Mouse (Mus musculus): ENCODE measurements at regions not wholly inside any gene's neighbourhood (a gene's known extent, or its start where the extent isn't known, plus 50 kb on each side); places are given as distances from the start of the nearest gene placed in this dataset.

DNA sequence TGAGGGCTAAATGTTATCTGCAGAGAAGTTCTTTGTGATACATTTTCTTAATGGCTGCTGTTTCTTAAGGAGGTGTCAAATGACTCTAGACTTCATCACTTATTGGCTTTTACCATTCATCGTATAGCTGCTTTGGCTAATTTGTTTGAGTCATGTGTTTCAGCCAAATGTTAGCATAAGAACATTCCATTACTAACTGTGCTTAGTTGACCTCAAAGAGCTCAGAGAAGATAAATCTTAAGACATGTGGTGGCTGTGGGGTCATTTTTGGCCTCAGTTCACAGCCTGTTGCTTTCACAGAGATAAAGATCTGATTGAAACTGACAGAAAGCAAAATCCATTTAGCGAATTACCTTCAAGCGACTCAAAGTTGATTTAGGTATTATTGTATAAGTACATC is 743.6 kb downstream of the Hdgfl1 start:
- DNase-seq (ENCODE audit: low spot score) (no peak), ATAC-seq (replicated peaks; ENCODE audit: low FRiP score) (no peak)
- Histone ChIP-seq H3K36me3 (ENCODE audit: control insufficient read depth, insufficient read depth, low read length) (no peaks in the 10 kb centered on the region), H3K4me3 (ENCODE audit: low read depth, low read length) (no peak overlapping the region), H3K4me1 (replicated peaks; ENCODE audit: control insufficient read depth, insufficient read depth, low read length) (no peaks in the 10 kb centered on the region), H3K27ac (ENCODE audit: low read depth, low read length) (no peak overlapping the region), H3K4me2 (no peak overlapping the region), H3K9ac (ENCODE audit: low read depth, low read length) (no peak overlapping the region), H3K27me3 (replicated peaks; ENCODE audit: control insufficient read depth, insufficient read depth, low read length) (no peaks in the 10 kb centered on the region), H3K9me3 (ENCODE audit: control insufficient read depth, low read length) (no peaks in the 10 kb centered on the region)
- 60% methylated on average over 3 of the region's 3 CpGs for WGBS

DNA sequence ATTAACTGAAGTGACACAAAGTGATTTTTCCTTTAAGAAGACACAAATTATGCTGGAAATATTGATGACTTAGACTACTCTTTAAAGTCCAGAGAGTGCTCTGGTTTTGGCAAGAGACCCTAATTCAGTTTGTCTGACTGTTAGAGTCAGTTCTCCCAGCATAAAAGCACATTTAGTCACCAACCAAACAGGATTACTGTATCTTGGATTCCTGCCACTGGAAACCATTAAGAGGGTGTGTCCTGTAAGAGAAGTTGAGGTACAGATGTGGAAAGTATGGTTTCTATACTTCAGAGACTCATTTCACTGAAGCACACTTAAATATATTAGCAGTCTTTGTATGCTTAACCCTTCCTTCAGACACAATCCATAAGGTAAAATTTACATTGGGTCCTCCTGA is 745.3 kb downstream of the Hdgfl1 start:
- Histone ChIP-seq H3K27ac (ENCODE audit: low read depth, low read length) (no peak overlapping the region), H3K9ac (ENCODE audit: low read depth, low read length) (no peak overlapping the region), H3K36me3 (ENCODE audit: control insufficient read depth, insufficient read depth, low read length) (no peaks in the 10 kb centered on the region), H3K27me3 (replicated peaks; ENCODE audit: control insufficient read depth, insufficient read depth, low read length) (no peaks in the 10 kb centered on the region), H3K4me2 (no peak overlapping the region), H3K4me1 (replicated peaks; ENCODE audit: control insufficient read depth, insufficient read depth, low read length) (no peaks in the 10 kb centered on the region), H3K4me3 (ENCODE audit: low read depth, low read length) (no peak overlapping the region), H3K9me3 (ENCODE audit: control insufficient read depth, low read length) (no peaks in the 10 kb centered on the region)
- ATAC-seq (replicated peaks; ENCODE audit: low FRiP score) (no peak), DNase-seq (ENCODE audit: low spot score) (no peak)

DNA sequence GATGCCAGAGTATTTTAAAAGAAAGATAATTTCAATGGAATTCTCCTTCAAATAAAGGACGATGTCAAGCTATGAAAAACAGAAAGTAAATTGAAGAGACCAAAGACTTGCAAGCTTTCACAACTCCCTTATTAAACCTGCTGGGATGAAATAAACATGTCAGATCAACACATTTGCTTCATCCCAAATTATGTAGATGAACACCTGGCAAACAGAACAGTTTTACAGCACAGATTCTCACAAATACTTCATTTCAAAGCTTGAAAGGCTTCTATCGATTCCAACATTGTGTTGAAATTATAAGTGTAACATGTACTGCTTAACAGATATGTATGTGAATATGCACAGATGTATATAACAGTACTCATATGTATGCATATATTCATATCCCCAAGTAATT is 749.5 kb downstream of the Hdgfl1 start:
- no peak for DNase-seq (ENCODE audit: low spot score)

DNA sequence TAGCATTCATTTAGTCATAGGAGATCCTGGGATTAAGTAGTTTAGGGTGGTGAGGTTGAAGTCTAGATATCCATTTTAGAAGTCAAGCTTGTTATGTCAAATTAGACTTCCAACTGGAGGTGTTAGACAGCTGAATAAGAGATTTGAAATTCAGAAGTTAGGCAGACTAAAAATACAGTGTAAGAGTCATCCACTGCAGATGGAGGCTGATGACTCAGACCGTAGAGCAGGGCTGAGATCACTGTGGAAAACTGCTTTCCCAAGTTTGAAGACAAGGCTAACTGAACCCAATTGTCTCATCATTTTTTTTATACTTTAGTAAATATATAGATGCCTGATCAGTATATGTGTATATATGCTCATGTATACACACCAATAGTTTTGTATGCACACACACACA is 738.8 kb upstream of the Nrsn1 start:
- Histone ChIP-seq H3K36me3 (ENCODE audit: control insufficient read depth, insufficient read depth, low read length) (no peaks in the 10 kb centered on the region), H3K27me3 (replicated peaks; ENCODE audit: control insufficient read depth, insufficient read depth, low read length) (no peaks in the 10 kb centered on the region), H3K4me1 (replicated peaks; ENCODE audit: control insufficient read depth, insufficient read depth, low read length) (no peaks in the 10 kb centered on the region), H3K9me3 (ENCODE audit: control insufficient read depth, low read length) (no peaks in the 10 kb centered on the region), H3K27ac (ENCODE audit: low read depth, low read length) (no peak overlapping the region), H3K4me3 (ENCODE audit: low read depth, low read length) (no peak overlapping the region), H3K9ac (ENCODE audit: low read depth, low read length) (no peak overlapping the region), H3K4me2 (no peak overlapping the region)
- WGBS: 82% methylated on average over 1 of the region's 1 CpGs
- no peak for DNase-seq (ENCODE audit: low spot score)
- ATAC-seq (replicated peaks; ENCODE audit: low FRiP score): no peak

More for the DNA sequence above, 749.5 kb downstream of the Hdgfl1 start:
- no peak overlapping the region for H3K9ac ChIP-seq (ENCODE audit: low read depth, low read length)
- H3K27ac ChIP-seq (ENCODE audit: low read depth, low read length): no peak overlapping the region
- no peak overlapping the region for H3K4me2 ChIP-seq
- ATAC-seq (replicated peaks; ENCODE audit: low FRiP score): no peak
- no peaks in the 10 kb centered on the region for H3K4me1 ChIP-seq (replicated peaks; ENCODE audit: control insufficient read depth, insufficient read depth, low read length)
- H3K36me3 ChIP-seq (ENCODE audit: control insufficient read depth, insufficient read depth, low read length): no peaks in the 10 kb centered on the region
- H3K9me3 ChIP-seq (ENCODE audit: control insufficient read depth, low read length): no peaks in the 10 kb centered on the region
- H3K27me3 ChIP-seq (replicated peaks; ENCODE audit: control insufficient read depth, insufficient read depth, low read length): no peaks in the 10 kb centered on the region
- no peak overlapping the region for H3K4me3 ChIP-seq (ENCODE audit: low read depth, low read length)
- WGBS: 84% methylated on average over 2 of the region's 2 CpGs

DNA sequence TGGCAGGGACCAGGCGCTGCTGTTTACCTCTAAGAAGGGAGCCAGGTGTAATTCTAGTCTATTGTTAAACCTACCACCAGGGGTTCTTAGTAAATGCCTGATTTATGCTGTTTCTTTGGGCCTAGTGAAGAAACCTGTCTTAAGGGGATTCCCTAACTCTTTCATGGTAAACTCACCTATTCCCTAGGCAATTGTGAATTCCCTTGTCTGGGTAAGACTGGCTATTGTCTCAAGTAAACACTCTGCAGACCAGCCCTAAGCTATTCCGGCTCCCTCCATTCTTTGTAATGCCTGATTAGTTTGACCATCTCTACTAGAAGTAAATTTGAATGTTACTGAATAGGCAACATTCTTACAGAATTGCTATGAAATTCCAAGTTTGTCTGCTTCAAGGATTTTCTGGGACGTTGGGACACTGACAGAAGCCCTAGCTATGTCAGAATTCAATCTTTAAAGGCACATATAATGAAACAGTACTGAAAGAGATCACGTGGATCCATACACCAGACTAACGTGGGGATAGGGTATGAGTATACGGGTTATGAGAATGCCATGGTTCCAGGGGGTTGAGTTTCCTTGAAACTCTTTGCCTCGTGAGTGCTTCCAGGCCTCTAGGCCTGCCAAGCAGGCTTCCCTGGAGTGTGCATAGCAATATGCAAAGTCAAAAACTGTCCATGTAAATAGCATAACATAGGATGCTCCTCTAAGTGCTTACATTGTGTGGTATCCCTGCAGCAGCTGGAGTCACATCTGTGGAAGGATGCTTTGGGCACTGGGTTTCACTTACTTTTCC is 734.7 kb upstream of the Nrsn1 start:
- DNase-seq (ENCODE audit: low spot score): no peak

DNA sequence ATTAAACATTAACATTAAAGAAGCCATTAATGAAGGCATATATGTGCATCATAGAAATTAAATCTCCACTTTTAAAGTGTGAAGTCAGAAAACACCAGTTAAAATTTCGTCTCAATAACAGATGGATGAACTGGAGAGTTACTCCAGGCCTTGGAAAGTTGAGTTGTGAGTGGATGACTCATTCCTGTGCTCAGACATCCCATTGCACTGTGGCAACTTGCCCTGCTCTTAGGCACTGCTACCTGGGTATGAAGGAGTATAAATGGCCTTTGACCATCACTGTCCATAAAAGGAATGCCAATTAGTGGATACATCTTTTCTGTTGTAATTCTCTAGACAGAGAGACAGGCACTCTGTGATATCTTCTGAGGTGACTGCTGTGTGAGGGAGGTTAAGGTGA is 723.2 kb upstream of the Nrsn1 start:
- ATAC-seq (replicated peaks; ENCODE audit: low FRiP score) (no peak), DNase-seq (ENCODE audit: low spot score) (no peak)
- Histone ChIP-seq H3K4me2 (no peak overlapping the region), H3K9ac (ENCODE audit: low read depth, low read length) (no peak overlapping the region), H3K36me3 (ENCODE audit: control insufficient read depth, insufficient read depth, low read length) (no peaks in the 10 kb centered on the region), H3K9me3 (ENCODE audit: control insufficient read depth, low read length) (no peaks in the 10 kb centered on the region), H3K27ac (ENCODE audit: low read depth, low read length) (no peak overlapping the region), H3K4me1 (replicated peaks; ENCODE audit: control insufficient read depth, insufficient read depth, low read length) (no peaks in the 10 kb centered on the region), H3K4me3 (ENCODE audit: low read depth, low read length) (no peak overlapping the region), H3K27me3 (replicated peaks; ENCODE audit: control insufficient read depth, insufficient read depth, low read length) (no peaks in the 10 kb centered on the region)
- 53% methylated on average over 1 of the region's 1 CpGs for WGBS

More for the DNA sequence above, 734.7 kb upstream of the Nrsn1 start:
- Histone ChIP-seq H3K4me1 (replicated peaks; ENCODE audit: control insufficient read depth, insufficient read depth, low read length) (no peaks in the 10 kb centered on the region), H3K9ac (ENCODE audit: low read depth, low read length) (no peak overlapping the region), H3K4me2 (no peak overlapping the region), H3K36me3 (ENCODE audit: control insufficient read depth, insufficient read depth, low read length) (no peaks in the 10 kb centered on the region), H3K27me3 (replicated peaks; ENCODE audit: control insufficient read depth, insufficient read depth, low read length) (no peaks in the 10 kb centered on the region), H3K4me3 (ENCODE audit: low read depth, low read length) (no peak overlapping the region), H3K27ac (ENCODE audit: low read depth, low read length) (no peak overlapping the region), H3K9me3 (ENCODE audit: control insufficient read depth, low read length) (no peaks in the 10 kb centered on the region)
- WGBS: 84% methylated on average over 7 of the region's 7 CpGs
- ATAC-seq (replicated peaks; ENCODE audit: low FRiP score): no peak

DNA sequence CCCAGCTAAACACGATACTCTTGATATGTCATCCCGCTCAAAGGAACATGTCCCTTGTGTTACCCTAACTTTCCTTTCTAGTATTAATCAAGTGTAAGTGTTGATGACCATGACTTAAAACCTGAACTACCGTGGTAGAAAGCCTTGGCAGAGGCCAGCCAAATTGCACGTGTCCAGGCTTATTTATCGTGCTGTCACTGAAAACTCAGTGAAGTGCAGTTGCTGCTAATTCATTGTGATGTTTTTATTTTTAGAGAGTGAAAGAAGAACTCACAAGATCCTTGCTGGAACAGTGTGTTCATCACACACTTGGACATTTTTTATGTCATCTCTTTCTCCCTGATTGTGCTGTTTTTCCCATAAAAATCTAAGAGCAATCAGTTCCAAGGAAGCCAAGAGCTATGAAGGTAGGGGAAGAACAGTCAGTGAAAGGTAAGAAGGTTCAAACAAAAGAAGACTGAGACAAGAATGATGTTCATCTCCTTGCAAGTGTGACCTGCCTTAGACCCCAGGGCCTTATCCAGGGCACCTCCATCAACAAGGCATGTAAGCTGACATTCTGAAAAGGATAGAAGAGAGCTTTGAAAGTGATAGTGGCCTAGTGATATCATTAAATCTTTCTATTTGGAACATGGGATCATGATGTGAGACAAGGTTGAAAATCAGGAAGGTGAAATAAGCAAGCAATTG is 718.9 kb upstream of the Nrsn1 start:
- Histone ChIP-seq H3K4me1 (replicated peaks; ENCODE audit: control insufficient read depth, insufficient read depth, low read length) (no peaks in the 10 kb centered on the region), H3K27me3 (replicated peaks; ENCODE audit: control insufficient read depth, insufficient read depth, low read length) (no peaks in the 10 kb centered on the region), H3K9me3 (ENCODE audit: control insufficient read depth, low read length) (no peaks in the 10 kb centered on the region), H3K4me3 (ENCODE audit: low read depth, low read length) (no peak overlapping the region), H3K9ac (ENCODE audit: low read depth, low read length) (no peak overlapping the region), H3K27ac (ENCODE audit: low read depth, low read length) (no peak overlapping the region), H3K4me2 (no peak overlapping the region), H3K36me3 (ENCODE audit: control insufficient read depth, insufficient read depth, low read length) (no peaks in the 10 kb centered on the region)
- DNase-seq (ENCODE audit: low spot score) (no peak), ATAC-seq (replicated peaks; ENCODE audit: low FRiP score) (no peak)
- WGBS: 80% methylated on average over 5 of the region's 5 CpGs

DNA sequence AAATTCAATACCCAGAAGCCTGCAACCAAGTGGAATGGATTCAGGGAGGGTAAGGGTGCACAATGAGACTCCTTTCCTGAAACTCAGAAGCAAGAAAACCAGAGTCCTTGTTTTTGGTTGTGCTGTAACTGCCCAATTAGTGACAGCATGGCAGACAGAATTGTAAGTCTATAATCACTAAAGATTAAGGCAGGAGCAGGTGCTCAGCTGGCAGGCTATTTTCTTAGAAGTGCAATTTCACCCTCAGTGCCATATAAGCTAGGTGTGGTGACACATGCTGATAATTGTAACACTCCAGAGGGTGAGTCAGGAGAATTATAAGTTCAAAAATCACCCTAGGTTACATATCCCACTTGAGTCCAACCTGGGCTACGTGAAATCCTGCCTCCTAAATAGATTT is 714.2 kb upstream of the Nrsn1 start:
- Histone ChIP-seq H3K27ac (ENCODE audit: low read depth, low read length) (no peak overlapping the region), H3K4me1 (replicated peaks; ENCODE audit: control insufficient read depth, insufficient read depth, low read length) (no peaks in the 10 kb centered on the region), H3K36me3 (ENCODE audit: control insufficient read depth, insufficient read depth, low read length) (no peaks in the 10 kb centered on the region), H3K4me3 (ENCODE audit: low read depth, low read length) (no peak overlapping the region), H3K9me3 (ENCODE audit: control insufficient read depth, low read length) (no peaks in the 10 kb centered on the region), H3K4me2 (no peak overlapping the region), H3K9ac (ENCODE audit: low read depth, low read length) (no peak overlapping the region), H3K27me3 (replicated peaks; ENCODE audit: control insufficient read depth, insufficient read depth, low read length) (no peaks in the 10 kb centered on the region)
- 90% methylated on average over 1 of the region's 1 CpGs for WGBS
- DNase-seq (ENCODE audit: low spot score) (no peak), ATAC-seq (replicated peaks; ENCODE audit: low FRiP score) (no peak)

DNA sequence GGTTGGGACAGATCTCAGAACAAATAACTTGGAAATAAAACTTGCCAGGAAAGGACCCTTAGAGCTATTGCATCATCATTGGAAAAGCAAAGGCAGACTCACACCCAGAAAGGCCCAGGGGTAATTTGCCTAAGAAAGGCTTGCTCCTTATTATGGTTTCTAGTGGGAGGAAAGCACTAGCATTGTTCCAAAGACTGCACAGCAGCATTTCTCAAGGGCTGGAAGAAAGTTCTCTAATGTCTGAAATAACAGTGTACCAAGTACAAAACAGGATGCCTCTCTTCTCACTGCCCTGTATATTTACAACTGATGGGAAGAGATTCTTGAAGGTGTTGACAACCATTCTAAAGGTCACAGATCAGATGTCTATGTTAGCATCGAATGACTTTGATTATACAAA is 713.4 kb upstream of the Nrsn1 start:
- no peaks in the 10 kb centered on the region for H3K27me3 ChIP-seq (replicated peaks; ENCODE audit: control insufficient read depth, insufficient read depth, low read length)
- no peak overlapping the region for H3K27ac ChIP-seq (ENCODE audit: low read depth, low read length)
- H3K4me2 ChIP-seq: no peak overlapping the region
- ATAC-seq (replicated peaks; ENCODE audit: low FRiP score): no peak
- no peak for DNase-seq (ENCODE audit: low spot score)
- H3K4me1 ChIP-seq (replicated peaks; ENCODE audit: control insufficient read depth, insufficient read depth, low read length): no peaks in the 10 kb centered on the region
- H3K9ac ChIP-seq (ENCODE audit: low read depth, low read length): no peak overlapping the region
- no peaks in the 10 kb centered on the region for H3K36me3 ChIP-seq (ENCODE audit: control insufficient read depth, insufficient read depth, low read length)
- no peaks in the 10 kb centered on the region for H3K9me3 ChIP-seq (ENCODE audit: control insufficient read depth, low read length)
- 80% methylated on average over 1 of the region's 1 CpGs for WGBS
- no peak overlapping the region for H3K4me3 ChIP-seq (ENCODE audit: low read depth, low read length)
